Mouse (Mus musculus): ENCODE measurements at regions not wholly inside any gene's neighbourhood (a gene's known extent, or its start where the extent isn't known, plus 50 kb on each side); places are given as distances from the start of the nearest gene placed in this dataset.

DNA sequence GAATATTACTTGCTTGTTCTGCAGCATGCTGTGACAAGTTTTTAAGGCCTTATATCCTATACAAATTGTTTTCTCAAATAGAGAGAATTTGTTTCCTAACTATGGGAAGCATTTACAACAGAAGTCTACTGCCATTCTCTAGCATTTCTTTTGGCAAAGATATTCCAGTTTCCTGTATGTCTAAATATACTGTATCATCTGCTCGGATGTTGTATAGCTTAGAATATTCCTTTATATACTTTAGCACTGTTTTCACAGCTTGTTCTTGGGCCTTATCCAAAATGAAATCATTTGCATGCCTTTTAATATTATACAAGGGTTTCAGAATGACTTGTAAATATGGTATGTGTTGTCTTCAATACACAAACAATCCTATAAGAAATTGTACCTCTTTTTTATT is 92.1 kb upstream of the Ins2 start:
- no peak for ATAC-seq (replicated peaks; ENCODE audit: poor library complexity, severe bottlenecking)

GRCm38 (mm10) chr7:142830969-142831673 is 87.9 kb upstream of the Ins2 start:
- no peak for ATAC-seq (replicated peaks; ENCODE audit: poor library complexity, severe bottlenecking)

GRCm38 (mm10) chr7:142810711-142811110 is 67.5 kb upstream of the Ins2 start:
- ATAC-seq (replicated peaks; ENCODE audit: poor library complexity, severe bottlenecking), result no peak

DNA sequence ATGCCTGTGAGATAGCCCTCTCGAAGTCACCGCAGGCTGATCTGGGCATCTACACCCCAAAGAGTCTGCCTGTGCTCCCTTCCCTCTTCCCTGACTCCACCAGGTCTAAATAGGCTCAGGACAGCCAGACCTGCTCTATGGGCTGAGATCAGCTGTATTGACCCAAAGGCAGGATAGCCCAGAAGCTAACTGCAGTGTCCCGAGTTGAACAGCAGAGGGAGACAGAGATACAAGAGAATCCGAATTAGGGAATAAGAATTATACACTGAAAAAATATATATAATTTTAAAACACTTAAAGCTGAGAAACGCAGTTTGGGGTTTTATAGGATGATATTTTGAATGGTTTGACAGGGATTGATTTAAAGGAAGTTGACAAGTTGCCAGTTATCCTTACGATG is 56.2 kb upstream of the Ins2 start:
- peak; percentile 62; the same call in 1 of the 2 replicates for ATAC-seq (replicated peaks; ENCODE audit: poor library complexity, severe bottlenecking)

DNA sequence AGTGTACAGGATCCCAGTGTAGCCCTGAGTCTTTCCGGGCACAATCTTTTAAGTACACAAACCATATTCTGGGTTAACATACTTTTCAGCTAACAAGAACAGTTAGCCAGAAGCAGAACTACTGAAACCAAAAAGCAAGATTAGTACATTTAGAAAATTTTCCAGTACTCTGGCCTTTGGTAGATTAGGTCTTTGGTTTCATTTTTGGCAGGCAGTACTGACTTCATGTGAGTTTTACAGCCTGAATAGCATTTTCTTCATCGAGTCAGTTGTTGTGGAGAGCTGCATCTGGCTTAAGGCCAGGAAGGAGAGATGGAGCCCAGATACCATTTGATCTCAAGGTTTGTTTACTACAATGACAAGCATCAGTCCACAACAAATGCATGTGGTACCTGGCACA is 51.3 kb upstream of the Ins2 start:
- ATAC-seq (replicated peaks; ENCODE audit: poor library complexity, severe bottlenecking), result no peak

Measured in granulocyte monocyte progenitor cell, adult 5-6 weeks (primary cell).